Mouse (Mus musculus): ENCODE measurements at regions not wholly inside any gene's neighbourhood (a gene's known extent, or its start where the extent isn't known, plus 50 kb on each side); places are given as distances from the start of the nearest gene placed in this dataset.

DNA sequence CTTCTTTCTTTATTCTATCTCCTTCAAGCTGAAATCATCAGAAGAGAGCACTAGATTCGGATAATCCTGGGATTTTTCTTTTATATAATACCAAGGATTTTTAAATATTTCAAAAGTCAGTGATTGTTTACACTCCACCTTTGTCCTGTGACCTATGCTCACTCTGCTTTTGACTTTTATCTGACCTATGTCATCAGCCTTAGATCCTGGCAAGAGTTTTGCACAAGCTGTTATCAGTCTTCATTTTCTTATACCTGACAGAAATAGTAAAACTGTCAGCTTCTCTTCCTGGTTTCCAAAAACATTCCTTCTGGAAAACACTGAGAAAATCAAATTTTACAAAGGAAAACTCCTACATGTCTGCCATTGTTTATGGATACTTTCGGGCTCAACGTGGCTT lies 168.3 kb upstream of the Zic4 start:
- ATAC-seq (no peak), DNase-seq (ENCODE audit: low spot score) (no peak)
- Histone ChIP-seq H3K27ac (ENCODE audit: low read depth, low read length) (no peak overlapping the region), H3K9ac (ENCODE audit: low read length) (no peak overlapping the region), H3K4me3 (ENCODE audit: low read depth, low read length) (no peak overlapping the region), H3K27me3 (replicated peaks; ENCODE audit: control insufficient read depth, insufficient read depth, low read length) (no peaks in the 10 kb centered on the region), H3K36me3 (ENCODE audit: control insufficient read depth, insufficient read depth, low read length) (no peaks in the 10 kb centered on the region), H3K4me2 (ENCODE audit: low read length) (no peak overlapping the region), H3K4me1 (ENCODE audit: control insufficient read depth, insufficient read depth, low read length) (no peaks in the 10 kb centered on the region), H3K9me3 (replicated peaks; ENCODE audit: control insufficient read depth, low read length) (no peaks in the 10 kb centered on the region)
- WGBS: 89% methylated on average over 3 of the region's 3 CpGs

- ATAC-seq: no peak
- H3K4me3 ChIP-seq (ENCODE audit: low read depth, low read length): no peak overlapping the region
- no peaks in the 10 kb centered on the region for H3K4me1 ChIP-seq (ENCODE audit: control insufficient read depth, insufficient read depth, low read length)
- no peaks in the 10 kb centered on the region for H3K9me3 ChIP-seq (replicated peaks; ENCODE audit: control insufficient read depth, low read length)
- no peak overlapping the region for H3K9ac ChIP-seq (ENCODE audit: low read length)
- H3K27me3 ChIP-seq (replicated peaks; ENCODE audit: control insufficient read depth, insufficient read depth, low read length): no peaks in the 10 kb centered on the region
- WGBS: 73% methylated on average over 2 of the region's 2 CpGs
- no peak overlapping the region for H3K4me2 ChIP-seq (ENCODE audit: low read length)
- H3K36me3 ChIP-seq (ENCODE audit: control insufficient read depth, insufficient read depth, low read length): no peaks in the 10 kb centered on the region
- DNase-seq (ENCODE audit: low spot score): no peak
- H3K27ac ChIP-seq (ENCODE audit: low read depth, low read length): no peak overlapping the region
Observed at GRCm38 (mm10) chr9:91207281-91207680, 154.9 kb upstream of the Zic4 start.

GRCm38 (mm10) chr9:91227673-91228440 lies 134.4 kb upstream of the Zic4 start:
- H3K9ac ChIP-seq (ENCODE audit: low read length): peak overlapping the region; percentile 22; the same call in 1 of the 2 replicates
- H3K9me3 ChIP-seq (replicated peaks; ENCODE audit: control insufficient read depth, low read length): no peaks in the 10 kb centered on the region
- no peak overlapping the region for H3K27ac ChIP-seq (ENCODE audit: low read depth, low read length)
- 18% methylated on average over 10 of the region's 10 CpGs for WGBS
- no peaks in the 10 kb centered on the region for H3K27me3 ChIP-seq (replicated peaks; ENCODE audit: control insufficient read depth, insufficient read depth, low read length)
- H3K36me3 ChIP-seq (ENCODE audit: control insufficient read depth, insufficient read depth, low read length): no peaks in the 10 kb centered on the region
- ATAC-seq (peak; percentile 94), DNase-seq (ENCODE audit: low spot score) (peak; percentile 64)
- peak overlapping the region; percentile 12 for H3K4me3 ChIP-seq (ENCODE audit: low read depth, low read length)
- peak overlapping the region; percentile 43 for H3K4me2 ChIP-seq (ENCODE audit: low read length)
- peaks cover 2% of the 10 kb centered on the region; the same call in 1 of the 2 replicates for H3K4me1 ChIP-seq (ENCODE audit: control insufficient read depth, insufficient read depth, low read length)

GRCm38 (mm10) chr9:91228525-91228924 lies 133.7 kb upstream of the Zic4 start:
- no peak overlapping the region for H3K27ac ChIP-seq (ENCODE audit: low read depth, low read length)
- no peak overlapping the region for H3K4me3 ChIP-seq (ENCODE audit: low read depth, low read length)
- peak; percentile 48 for ATAC-seq
- 49% methylated on average over 5 of the region's 5 CpGs for WGBS
- no peak overlapping the region for H3K4me2 ChIP-seq (ENCODE audit: low read length)
- no peak overlapping the region for H3K9ac ChIP-seq (ENCODE audit: low read length)
- DNase-seq (ENCODE audit: low spot score): peak; percentile 30
- no peaks in the 10 kb centered on the region for H3K36me3 ChIP-seq (ENCODE audit: control insufficient read depth, insufficient read depth, low read length)
- H3K27me3 ChIP-seq (replicated peaks; ENCODE audit: control insufficient read depth, insufficient read depth, low read length): no peaks in the 10 kb centered on the region
- no peaks in the 10 kb centered on the region for H3K9me3 ChIP-seq (replicated peaks; ENCODE audit: control insufficient read depth, low read length)
- peaks cover 2% of the 10 kb centered on the region; the same call in 1 of the 2 replicates for H3K4me1 ChIP-seq (ENCODE audit: control insufficient read depth, insufficient read depth, low read length)

- Histone ChIP-seq H3K27me3 (replicated peaks; ENCODE audit: control insufficient read depth, insufficient read depth, low read length) (no peaks in the 10 kb centered on the region), H3K9ac (ENCODE audit: low read length) (no peak overlapping the region)
- 82% methylated on average over 1 of the region's 1 CpGs for WGBS
Observed at GRCm38 (mm10) chr9:91253886-91254285, 108.3 kb upstream of the Zic4 start.

GRCm38 (mm10) chr9:91291340-91291739 lies 70.9 kb upstream of the Zic4 start:
- ATAC-seq: no peak
- no peak overlapping the region for H3K9ac ChIP-seq (ENCODE audit: low read length)
- 81% methylated on average over 3 of the region's 3 CpGs for WGBS
- no peaks in the 10 kb centered on the region for H3K27me3 ChIP-seq (replicated peaks; ENCODE audit: control insufficient read depth, insufficient read depth, low read length)
- H3K4me1 ChIP-seq (ENCODE audit: control insufficient read depth, insufficient read depth, low read length): no peaks in the 10 kb centered on the region
- H3K4me3 ChIP-seq (ENCODE audit: low read depth, low read length): no peak overlapping the region
- H3K9me3 ChIP-seq (replicated peaks; ENCODE audit: control insufficient read depth, low read length): no peaks in the 10 kb centered on the region
- DNase-seq (ENCODE audit: low spot score): no peak
- H3K36me3 ChIP-seq (ENCODE audit: control insufficient read depth, insufficient read depth, low read length): no peaks in the 10 kb centered on the region
- H3K4me2 ChIP-seq (ENCODE audit: low read length): no peak overlapping the region
- no peak overlapping the region for H3K27ac ChIP-seq (ENCODE audit: low read depth, low read length)

More at GRCm38 (mm10) chr9:91253886-91254285, 108.3 kb upstream of the Zic4 start:
- ATAC-seq (no peak), DNase-seq (ENCODE audit: low spot score) (no peak)
- H3K4me2 ChIP-seq (ENCODE audit: low read length): no peak overlapping the region
- no peaks in the 10 kb centered on the region for H3K36me3 ChIP-seq (ENCODE audit: control insufficient read depth, insufficient read depth, low read length)
- no peak overlapping the region for H3K27ac ChIP-seq (ENCODE audit: low read depth, low read length)
- H3K9me3 ChIP-seq (replicated peaks; ENCODE audit: control insufficient read depth, low read length): no peaks in the 10 kb centered on the region; the same call in 1 of the 2 replicates
- H3K4me3 ChIP-seq (ENCODE audit: low read depth, low read length): no peak overlapping the region
- H3K4me1 ChIP-seq (ENCODE audit: control insufficient read depth, insufficient read depth, low read length): no peaks in the 10 kb centered on the region

All from forebrain, embryonic 14.5 days (tissue).